Mouse (Mus musculus) liver, adult 2 months (tissue): ENCODE measurements around the gene U2af1l4. TPM values are rescaled to one million over a fixed set of nuclear protein-coding genes. Genes with fewer than 3 reads are reported as not detected.

ENCODE experiments used
- DNase-seq: peaks from one replicate; pipeline ENCODE4 v3.0.0-alpha.2; 2011; ENCODE audit warnings: low read depth, low spot score; ENCODE audit errors: extremely low read depth
- H3K27ac ChIP-seq: fragments of 200-500 bp; replicated peaks from 2 replicates; pipeline ENCODE4 v1.5.1; 2012; ENCODE audit warnings: low read depth, mild to moderate bottlenecking, control low read depth, inconsistent platforms, low read length; ENCODE audit not compliant: insufficient read depth
- H3K27me3 ChIP-seq: fragments of 200-500 bp; 2 replicates; pipeline ENCODE4 v1.6.1; 2012; ENCODE audit warnings: mild to moderate bottlenecking, moderate library complexity, low read length, inconsistent platforms; ENCODE audit not compliant: control insufficient read depth, insufficient read depth
- H3K36me3 ChIP-seq: fragments of 200-500 bp; 2 replicates; pipeline ENCODE4 v1.6.1; 2012; ENCODE audit warnings: low read length, inconsistent platforms; ENCODE audit not compliant: control insufficient read depth, insufficient read depth
- H3K4me1 ChIP-seq: fragments of 200-500 bp; 2 replicates; pipeline ENCODE4 v1.6.1; 2011; ENCODE audit warnings: low read length; ENCODE audit not compliant: control insufficient read depth, insufficient read depth
- H3K4me3 ChIP-seq: fragments of 200-500 bp; 2 replicates; pipeline ENCODE4 v1.5.1; 2011; ENCODE audit warnings: low read depth, mild to moderate bottlenecking, control low read depth, low read length, moderate library complexity; ENCODE audit not compliant: insufficient read depth
- H3K79me2 ChIP-seq: fragments of 200-500 bp; 2 replicates; pipeline ENCODE4 v1.6.1; 2012; ENCODE audit warnings: inconsistent platforms, mild to moderate bottlenecking, low read length, moderate library complexity; ENCODE audit not compliant: control insufficient read depth, insufficient read depth
- H3K9ac ChIP-seq: fragments of 200-500 bp; 2 replicates; pipeline ENCODE4 v1.6.1; 2012; ENCODE audit warnings: low read depth, mild to moderate bottlenecking, control low read depth, inconsistent platforms, low read length
- CTCF ChIP-seq: fragments of 200-500 bp; IDR thresholded peaks from 2 replicates; pipeline ENCODE4 v1.5.1; 2011; ENCODE audit warnings: low read depth, low read length, control low read depth
- POLR2A ChIP-seq: fragments of 200-500 bp; IDR thresholded peaks from 2 replicates; pipeline ENCODE4 v1.6.1; 2011; ENCODE audit warnings: low read length, control low read depth; ENCODE audit not compliant: insufficient read depth; ENCODE audit errors: extremely low read depth
- WGBS: fragments of 180-500 bp; shearing (Covaris S2); methylation state at CpG from one replicate; pipeline ENCODE4 v1.1.7; 2018; 5-methylcytosine and 5-hydroxymethylcytosine counted together
- polyA plus RNA-seq: library from polyadenylated mRNA; depleted of rRNA; stranded (reverse); fragments of >200 nt; gene quantifications from 2 replicates; pipeline ENCODE4 v1.2.3, GENCODE M21; 2012
- total RNA-seq: library from RNA; depleted of rRNA; stranded (reverse); fragments of >200 nt; gene quantifications from 2 replicates; pipeline ENCODE4 v1.2.3, GENCODE M21; 2014

The U2af1l4 gene
- total and polyA plus RNA-seq, 2 experiments: 16.2 to 34.6 TPM

DNA sequence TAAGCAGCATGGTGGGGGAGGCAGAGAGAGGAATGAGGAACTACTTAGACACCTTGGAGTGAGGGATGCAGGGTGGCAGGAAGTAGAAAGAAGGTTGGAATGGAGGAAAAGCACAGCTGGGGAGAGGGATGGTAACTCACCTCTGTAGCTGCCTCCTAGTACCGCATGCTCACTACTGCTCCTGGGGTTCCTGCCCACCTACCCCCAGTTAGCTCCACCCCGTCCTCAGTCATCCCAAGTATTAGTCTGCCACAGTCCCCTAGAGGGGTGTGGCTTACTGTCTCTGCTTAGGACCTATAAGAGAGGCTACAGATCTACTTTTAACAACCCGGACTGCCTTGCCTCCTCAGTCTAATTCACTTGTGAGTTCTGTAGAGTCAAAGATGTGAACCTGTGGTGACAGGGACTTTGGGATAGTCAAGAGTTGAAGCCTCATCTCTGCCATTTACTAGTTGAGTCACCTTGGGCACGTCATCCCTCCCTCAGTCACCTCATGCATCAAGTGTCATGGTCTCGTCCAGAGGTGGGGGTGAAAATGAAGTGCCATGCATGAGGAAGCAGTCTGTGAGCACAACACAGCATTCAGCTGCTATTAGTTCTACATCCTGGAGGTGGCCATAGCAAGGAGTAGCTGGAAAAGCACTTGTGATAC lies 29.8 kb downstream of the U2af1l4 start:
- no peak for TF ChIP-seq POLR2A
- TF ChIP-seq CTCF: no peak
- H3K4me1 ChIP-seq: peaks cover 5% of the 10 kb centered on the region; the same call in 1 of the 2 replicates
- no peak overlapping the region for H3K27ac ChIP-seq
- H3K36me3 ChIP-seq: no peaks in the 10 kb centered on the region
- peaks cover 4% of the 10 kb centered on the region; the same call in 1 of the 2 replicates for H3K79me2 ChIP-seq
- H3K27me3 ChIP-seq: no peaks in the 10 kb centered on the region
- 83% methylated on average over 5 of the region's 5 CpGs for WGBS
- DNase-seq: no peak
- no peak overlapping the region for H3K9ac ChIP-seq
- no peak overlapping the region for H3K4me3 ChIP-seq

DNA sequence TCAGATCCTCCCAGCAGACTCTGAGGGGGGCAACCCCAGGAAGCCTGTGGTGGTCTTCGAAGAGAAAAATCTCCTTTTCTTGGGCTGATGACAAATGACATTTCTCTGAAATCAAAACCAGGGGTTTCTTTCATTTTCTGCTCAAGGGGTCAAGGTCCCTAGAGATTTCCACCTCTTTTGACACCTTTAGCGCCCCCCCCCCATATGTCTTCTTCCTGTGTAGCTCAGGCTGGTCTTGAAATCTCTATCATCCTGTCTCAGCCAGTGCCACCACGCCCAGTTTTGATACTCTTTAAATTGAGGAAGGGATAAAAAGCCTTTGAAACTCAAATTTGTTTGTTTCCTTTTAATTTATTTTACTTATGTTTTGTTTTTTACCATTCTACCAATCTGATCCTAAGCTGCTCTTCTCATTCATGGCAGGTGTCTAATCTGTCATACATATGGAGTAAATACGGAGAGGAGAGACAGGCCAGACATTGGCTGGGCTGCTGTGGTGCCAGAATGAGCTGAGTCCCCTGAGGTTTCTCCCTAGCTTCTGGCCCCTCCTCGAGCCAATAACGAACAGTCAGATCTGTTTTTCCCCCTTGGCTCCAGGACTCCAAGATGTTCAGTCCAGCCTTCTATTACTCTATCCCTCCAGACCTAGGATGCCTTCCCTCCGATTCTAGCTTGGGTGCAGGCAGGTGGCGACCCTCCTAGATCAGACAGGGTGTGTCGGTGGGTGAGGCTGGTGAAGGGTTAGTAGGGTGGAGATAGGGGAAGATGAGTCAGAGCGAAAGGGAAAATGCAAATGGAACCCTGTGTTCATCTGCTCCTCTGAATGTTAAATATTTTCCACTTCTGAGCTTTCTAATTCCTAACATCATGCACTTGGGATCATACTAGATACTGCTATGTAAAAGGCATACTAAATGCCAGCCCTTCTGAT lies 30.7 kb downstream of the U2af1l4 start:
- no peak for TF ChIP-seq CTCF
- TF ChIP-seq POLR2A: no peak

DNA sequence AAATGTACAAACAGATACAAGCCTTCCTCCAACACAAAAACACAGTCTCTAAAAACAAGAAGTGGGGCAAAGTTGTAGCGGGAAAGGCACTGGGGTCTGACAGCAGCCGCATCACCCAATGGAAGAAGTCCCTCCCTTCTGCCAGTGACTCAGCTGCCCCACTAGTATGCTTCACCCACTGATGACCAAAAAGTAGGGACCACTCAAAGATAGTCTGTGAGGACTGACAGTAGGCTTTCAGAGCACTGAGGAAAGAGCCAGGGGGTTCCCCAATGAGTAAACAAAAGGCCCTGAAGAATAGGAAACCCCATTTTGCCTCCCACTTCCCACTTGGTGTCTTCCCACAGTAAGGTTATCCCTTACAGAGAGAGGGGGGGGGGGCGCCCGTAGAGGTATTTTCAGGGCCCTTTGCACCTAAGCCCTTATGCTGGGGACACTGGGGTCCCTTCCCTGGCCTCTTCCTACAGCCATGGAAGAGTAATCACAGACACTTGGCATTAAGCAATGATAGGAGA lies 31.5 kb downstream of the U2af1l4 start:
- Histone ChIP-seq H3K27ac (no peak overlapping the region), H3K9ac (no peak overlapping the region), H3K36me3 (no peaks in the 10 kb centered on the region), H3K4me1 (peaks cover 5% of the 10 kb centered on the region; the same call in 1 of the 2 replicates), H3K4me3 (no peak overlapping the region), H3K79me2 (no peaks in the 10 kb centered on the region; the same call in 1 of the 2 replicates), H3K27me3 (no peaks in the 10 kb centered on the region)
- 69% methylated on average over 4 of the region's 4 CpGs for WGBS
- no peak for DNase-seq
- TF ChIP-seq POLR2A (no peak), CTCF (no peak)

More for the DNA sequence above, 30.7 kb downstream of the U2af1l4 start:
- no peaks in the 10 kb centered on the region for H3K36me3 ChIP-seq
- H3K4me1 ChIP-seq: peaks cover 5% of the 10 kb centered on the region; the same call in 1 of the 2 replicates
- H3K27ac ChIP-seq: no peak overlapping the region
- no peaks in the 10 kb centered on the region; the same call in 1 of the 2 replicates for H3K79me2 ChIP-seq
- no peaks in the 10 kb centered on the region for H3K27me3 ChIP-seq
- 86% methylated on average over 10 of the region's 10 CpGs for WGBS
- no peak overlapping the region for H3K9ac ChIP-seq
- no peak for DNase-seq
- no peak overlapping the region for H3K4me3 ChIP-seq

DNA sequence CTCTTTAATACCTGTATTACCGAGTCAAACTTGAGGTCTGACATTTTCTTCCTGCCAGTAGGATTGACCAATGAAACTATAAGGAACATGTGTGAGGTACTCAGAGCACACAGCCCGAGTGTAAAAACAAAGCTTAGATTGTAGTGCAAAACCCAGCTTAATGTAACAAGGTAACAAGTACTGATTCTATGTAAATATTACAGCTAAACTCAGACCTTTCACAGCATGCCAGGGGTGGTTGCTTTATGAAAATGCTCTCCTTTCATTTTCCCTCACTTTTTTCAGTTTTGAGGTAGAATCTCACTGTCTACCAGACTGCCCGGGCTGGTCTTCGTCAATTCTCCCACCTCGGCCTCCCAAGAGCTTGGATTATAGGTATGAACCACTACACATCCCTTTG lies 33.0 kb downstream of the U2af1l4 start:
- Histone ChIP-seq H3K9ac (no peak overlapping the region), H3K36me3 (no peaks in the 10 kb centered on the region), H3K79me2 (no peaks in the 10 kb centered on the region; the same call in 1 of the 2 replicates), H3K27me3 (no peaks in the 10 kb centered on the region), H3K4me3 (no peak overlapping the region), H3K27ac (no peak overlapping the region), H3K4me1 (peaks cover 4% of the 10 kb centered on the region; the same call in 1 of the 2 replicates)
- no peak for DNase-seq
- no peak for TF ChIP-seq CTCF
- TF ChIP-seq POLR2A: no peak
- 81% methylated on average over 5 of the region's 5 CpGs for WGBS

DNA sequence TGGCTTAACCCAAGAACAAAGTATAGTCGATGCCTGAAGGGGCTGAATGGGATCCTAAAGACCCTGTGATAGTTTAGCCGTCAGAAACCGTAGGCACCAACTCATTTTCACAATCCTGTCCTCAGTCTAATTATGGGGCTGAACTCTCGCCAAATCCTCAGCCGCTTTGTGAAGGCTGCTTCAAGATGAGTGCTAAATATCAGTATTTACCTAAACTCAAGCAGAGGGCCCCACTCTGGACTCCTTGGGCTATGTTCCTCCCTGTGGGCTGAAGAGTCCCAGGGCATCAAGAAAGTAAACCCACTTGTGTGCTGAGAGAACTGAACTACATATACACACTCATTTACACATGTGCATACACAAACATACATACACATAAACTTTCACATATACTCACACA lies 33.7 kb downstream of the U2af1l4 start:
- no peak overlapping the region for H3K4me3 ChIP-seq
- H3K36me3 ChIP-seq: no peaks in the 10 kb centered on the region
- H3K27me3 ChIP-seq: no peaks in the 10 kb centered on the region
- H3K4me1 ChIP-seq: peaks cover 4% of the 10 kb centered on the region; the same call in 1 of the 2 replicates
- DNase-seq: no peak
- no peaks in the 10 kb centered on the region for H3K79me2 ChIP-seq
- no peak overlapping the region for H3K9ac ChIP-seq
- 88% methylated on average over 5 of the region's 5 CpGs for WGBS
- no peak overlapping the region for H3K27ac ChIP-seq
- TF ChIP-seq POLR2A (no peak), CTCF (no peak)
